ENCODE assay signal across 8 mouse cellular contexts in the genomic region with DNA sequence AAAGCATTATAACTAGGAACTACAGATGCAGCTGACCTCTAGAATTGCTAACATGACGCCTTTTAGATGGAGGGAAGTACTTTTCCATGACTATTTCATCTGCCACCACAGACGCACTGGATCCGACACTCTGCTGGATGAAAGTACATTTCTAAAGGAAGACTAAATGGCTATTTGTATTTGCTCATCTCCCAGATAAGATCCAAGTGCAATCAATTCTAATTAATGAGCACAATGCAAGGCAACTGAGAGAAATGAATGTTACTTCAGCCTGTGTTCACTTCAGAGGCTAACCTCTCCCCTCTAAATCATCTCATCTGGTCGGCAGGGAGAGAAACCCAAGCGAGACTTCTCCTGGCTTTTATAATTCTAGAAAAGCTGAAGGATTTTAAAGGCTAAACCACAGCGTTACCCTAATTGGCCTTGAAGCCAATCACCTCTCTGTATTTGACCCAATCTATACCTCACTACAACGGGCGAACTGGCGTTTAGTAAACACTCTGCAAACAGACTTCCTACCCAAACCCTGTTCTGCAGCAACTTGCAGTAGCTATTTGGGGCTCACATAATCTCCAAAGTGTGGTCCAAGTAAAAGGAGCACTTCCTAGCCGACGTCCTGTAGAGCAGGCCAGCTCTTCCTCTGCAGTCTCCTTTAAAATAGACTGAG. TPM values are rescaled to one million over a fixed set of nuclear protein-coding genes. Genes with fewer than 3 reads are reported as not detected.
A peak's percentile ranks its signal among the peaks of the same experiment; 100 is the strongest.
DNase-seq lines count a peak whose midpoint lies in the region; ATAC-seq and TF ChIP-seq lines count a peak whose summit lies in the region.

No protein-coding gene starts in this region.

- peak overlapping the region; percentile 73 to 95 for H3K27ac ChIP-seq in heart, embryonic 14.5 days (replicated peaks in 1 of 2; ENCODE audit: control insufficient read depth in 1 of 2, insufficient read depth in 1 of 2, low read depth in 2 of 2, low read length in 2 of 2)
- H3K27ac ChIP-seq in forebrain, postnatal 0 days (ENCODE audit: low read depth, low read length) = peak overlapping the region; percentile 71
- peak overlapping the region; percentile 93 for H3K27ac ChIP-seq in liver, embryonic 16.5 days (ENCODE audit: low read length)

- peaks cover 29% of the 10 kb centered on the region for H3K36me3 ChIP-seq in heart, embryonic 14.5 days (ENCODE audit: control insufficient read depth, insufficient read depth, low read length)
- H3K36me3 ChIP-seq in forebrain, postnatal 0 days (ENCODE audit: insufficient read depth) = peaks cover 19% of the 10 kb centered on the region
- peaks cover 18% of the 10 kb centered on the region for H3K36me3 ChIP-seq in liver, embryonic 16.5 days (ENCODE audit: control insufficient read depth, insufficient read depth)

- no peak for DNase-seq in heart, postnatal 4 days
- DNase-seq in MEL-GATA-1-ER (ENCODE audit: extremely low read depth, low read depth) = peak; percentile 65
- DNase-seq in forebrain, postnatal 0 days = no peak
- no peak for DNase-seq in left cerebral cortex, postnatal 4 days
- DNase-seq in embryo, embryonic 10.5 days (ENCODE audit: low spot score) = no peak
- no peak for DNase-seq in ovary, postnatal 36 days (ENCODE audit: low spot score)

- H3K9me3 ChIP-seq in heart, embryonic 14.5 days (ENCODE audit: control insufficient read depth, low read length) = no peaks in the 10 kb centered on the region
- H3K9me3 ChIP-seq in forebrain, postnatal 0 days (ENCODE audit: low read length) = no peaks in the 10 kb centered on the region
- H3K9me3 ChIP-seq in liver, embryonic 16.5 days (replicated peaks; ENCODE audit: control insufficient read depth, low read length) = peaks cover 4% of the 10 kb centered on the region; the same call in 1 of the 2 replicates

- peaks cover 0 to 12% of the 10 kb centered on the region in 2 experiments; a peak in 1 of 4 replicates for H3K4me1 ChIP-seq in heart, embryonic 14.5 days (ENCODE audit: control insufficient read depth in 2 of 2, insufficient read depth in 2 of 2, low read length in 2 of 2)
- H3K4me1 ChIP-seq in forebrain, postnatal 0 days (ENCODE audit: insufficient read depth) = peaks cover 4% of the 10 kb centered on the region; the same call in 1 of the 2 replicates
- H3K4me1 ChIP-seq in liver, embryonic 16.5 days (ENCODE audit: control insufficient read depth, low read depth, low read length) = peaks cover 37% of the 10 kb centered on the region

- H3K4me2 ChIP-seq in heart, embryonic 14.5 days (ENCODE audit: low read length) = peak overlapping the region; percentile 78
- peak overlapping the region; percentile 71 for H3K4me2 ChIP-seq in forebrain, postnatal 0 days (ENCODE audit: low read depth)
- H3K4me2 ChIP-seq in liver, embryonic 16.5 days (ENCODE audit: low read depth, low read length) = peak overlapping the region; percentile 75

- no peaks in the 10 kb centered on the region for H3K27me3 ChIP-seq in heart, embryonic 14.5 days (ENCODE audit: control insufficient read depth, insufficient read depth, low read length)
- no peaks in the 10 kb centered on the region for H3K27me3 ChIP-seq in forebrain, postnatal 0 days (ENCODE audit: insufficient read depth, low read length)
- H3K27me3 ChIP-seq in liver, embryonic 16.5 days (ENCODE audit: control insufficient read depth, insufficient read depth, low read depth, low read length) = no peaks in the 10 kb centered on the region

- H3K4me3 ChIP-seq in heart, embryonic 14.5 days (ENCODE audit: control insufficient read depth in 1 of 2, insufficient read depth in 1 of 2, low read depth in 1 of 2, low read length in 2 of 2) = peak overlapping the region; percentile 58 to 97
- peak overlapping the region; percentile 48 for H3K4me3 ChIP-seq in forebrain, postnatal 0 days (ENCODE audit: low read depth, low read length)
- peak overlapping the region; percentile 81 for H3K4me3 ChIP-seq in liver, embryonic 16.5 days (ENCODE audit: low read depth, low read length)

- intact Hi-C loops in left cerebral cortex, postnatal 4 days (cut with DNase I) = loop anchor here (10.0 kb wide), 1 partner anchor 675 kb away; no protein-coding TSS in a partner anchor

- TF ChIP-seq CTCF in forebrain, postnatal 0 days (IDR thresholded peaks at IDR 0.05; ENCODE audit: low read depth) = no peak

- peak overlapping the region; percentile 82 for H3K9ac ChIP-seq in heart, embryonic 14.5 days (ENCODE audit: low read length)
- H3K9ac ChIP-seq in forebrain, postnatal 0 days = peak overlapping the region; percentile 60
- H3K9ac ChIP-seq in liver, embryonic 16.5 days (ENCODE audit: low read depth, low read length) = peak overlapping the region; percentile 85

- WGBS in heart, embryonic 14.5 days = 16% methylated on average over 11 of the region's 11 CpGs
- WGBS in forebrain, postnatal 0 days = 7% methylated on average over 11 of the region's 11 CpGs
- WGBS in liver, embryonic 16.5 days (ENCODE audit: insufficient replicate concordance) = 2% methylated on average over 11 of the region's 11 CpGs

- no peak for ATAC-seq in heart, embryonic 14.5 days (ENCODE audit: insufficient number of reproducible peaks, insufficient read depth, low FRiP score, low read depth)
- ATAC-seq in forebrain, postnatal 0 days = no peak
- ATAC-seq in liver, embryonic 16.5 days (ENCODE audit: low read depth) = peak; percentile 2

RNA-seq across cellular contexts. Expression of gene Orc5, which starts 0.7 kb away (rescaled TPM):
- 31.7 and 33.8 TPM in 2 replicates for polyA plus RNA-seq in heart, embryonic 14.5 days (2014; fragmentation: Nextera tagmentation; extraction: Ambion mirVana)
- total RNA-seq in heart, postnatal 4 days (2021) = 10 to 100 TPM; 10.2 to 11.9 TPM
- total RNA-seq in forebrain, postnatal 0 days (2014; rRNA removed) = 30.2 and 36.6 TPM in 2 replicates
- polyA plus RNA-seq in forebrain, postnatal 0 days (2015; fragmentation: Nextera tagmentation; extraction: Ambion mirVana) = 29.1 and 34.7 TPM in 2 replicates
- 47.1 and 49.8 TPM in 2 replicates for polyA plus RNA-seq in liver, embryonic 16.5 days (2015; fragmentation: Nextera tagmentation; extraction: Ambion mirVana)
- total RNA-seq in left cerebral cortex, postnatal 4 days (2021) = 10 to 100 TPM; 22.7 to 24.4 TPM
